Mouse (Mus musculus) ES-Bruce4 (cell line): ENCODE measurements around the gene Rfc5.

Experiments
- CTCF ChIP-seq: IDR thresholded peaks from one replicate; pipeline ENCODE4 v1.8.1; 2011; ENCODE audit warnings: low read depth, low read length
- EP300 ChIP-seq: IDR thresholded peaks from 2 replicates; pipeline ENCODE4 v1.6.1; 2011; ENCODE audit warnings: low read depth, low read length; ENCODE audit not compliant: insufficient read depth

- TF ChIP-seq CTCF (no peak), EP300 (no peak)
Measured at GRCm38 (mm10) chr5:117413507-117414501, 25.0 kb upstream of the Rfc5 start, which contains the start of gene Ksr2.
